Mouse (Mus musculus) bone marrow, adult 2 months (tissue): ENCODE measurements around the gene Rnf115.

Experiments used
- CTCF ChIP-seq: fragments of 200-500 bp; IDR thresholded peaks from 2 replicates; pipeline ENCODE4 v1.5.1; 2011; ENCODE audit warnings: low read length, control low read depth; ENCODE audit not compliant: control insufficient read depth, insufficient read depth
- POLR2A ChIP-seq: fragments of 200-500 bp; IDR thresholded peaks from 2 replicates; pipeline ENCODE4 v1.6.1; 2011; ENCODE audit warnings: low read depth, mild to moderate bottlenecking, control low read depth, low read length, borderline replicate concordance; ENCODE audit not compliant: control insufficient read depth

- TF ChIP-seq CTCF (no peak), POLR2A (no peak)
These were observed 3.3 kb downstream of the Rnf115 start for GRCm38 (mm10) chr3:96730785-96731184.
